Mouse (Mus musculus) lung, adult 2 months (tissue): ENCODE measurements at regions not wholly inside any gene's neighbourhood (a gene's known extent, or its start where the extent isn't known, plus 50 kb on each side); places are given as distances from the start of the nearest gene placed in this dataset.
A peak's percentile ranks its signal among the peaks of the same experiment; 100 is the strongest.

Experiments
- DNase-seq: peaks from one replicate; pipeline ENCODE4 v3.0.0; 2022
- H3K4me1 ChIP-seq: fragments of 200-500 bp; 2 replicates; pipeline ENCODE4 v1.6.1; 2011; ENCODE audit warnings: low read length; ENCODE audit not compliant: control insufficient read depth, insufficient read depth
- H3K4me3 ChIP-seq: fragments of 200-500 bp; replicated peaks from 2 replicates; pipeline ENCODE3; 2011; ENCODE audit warnings: low read depth, mild to moderate bottlenecking, control low read depth, low read length; ENCODE audit errors: extremely low read depth
- CTCF ChIP-seq: fragments of 200-500 bp; IDR thresholded peaks from 2 replicates; pipeline ENCODE4 v1.5.1; 2011; ENCODE audit warnings: mild to moderate bottlenecking, low read length, control low read depth; ENCODE audit not compliant: insufficient read depth
- POLR2A ChIP-seq: fragments of 200-500 bp; IDR thresholded peaks from 2 replicates; pipeline ENCODE4 v1.6.1; 2011; ENCODE audit warnings: low read depth, mild to moderate bottlenecking, control low read depth, low read length, borderline replicate concordance; ENCODE audit errors: extremely low read depth
- WGBS: fragments of 180-500 bp; shearing (Covaris S2); methylation state at CpG from one replicate; pipeline ENCODE4 v1.1.7; 2018; 5-methylcytosine and 5-hydroxymethylcytosine counted together

DNA sequence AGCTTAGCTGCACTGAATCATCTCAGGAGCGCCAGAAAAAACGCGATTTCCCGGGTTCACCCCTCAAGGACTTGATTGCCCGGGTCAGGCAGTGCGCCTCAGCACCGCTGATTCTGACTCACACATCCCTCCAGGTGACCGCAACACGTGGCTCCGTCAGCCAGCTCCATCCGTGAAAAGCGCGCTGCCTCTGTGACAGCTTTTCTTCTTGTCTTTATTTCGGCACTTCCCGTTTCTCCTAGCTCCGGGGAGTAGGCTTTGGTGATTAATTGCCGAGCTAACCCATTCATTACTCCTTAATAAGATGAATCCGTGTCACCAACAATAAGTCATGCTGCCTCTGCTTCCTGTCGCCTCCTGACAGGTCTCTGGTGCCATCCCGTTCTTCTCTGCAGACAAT, 108.6 kb downstream of the Katnal1 start:
- H3K4me3 ChIP-seq: no peak overlapping the region
- no peak for DNase-seq
- H3K4me1 ChIP-seq: peaks cover 5% of the 10 kb centered on the region
- TF ChIP-seq POLR2A: no peak
- TF ChIP-seq CTCF: no peak
- 8% methylated on average over 20 of the region's 20 CpGs for WGBS

DNA sequence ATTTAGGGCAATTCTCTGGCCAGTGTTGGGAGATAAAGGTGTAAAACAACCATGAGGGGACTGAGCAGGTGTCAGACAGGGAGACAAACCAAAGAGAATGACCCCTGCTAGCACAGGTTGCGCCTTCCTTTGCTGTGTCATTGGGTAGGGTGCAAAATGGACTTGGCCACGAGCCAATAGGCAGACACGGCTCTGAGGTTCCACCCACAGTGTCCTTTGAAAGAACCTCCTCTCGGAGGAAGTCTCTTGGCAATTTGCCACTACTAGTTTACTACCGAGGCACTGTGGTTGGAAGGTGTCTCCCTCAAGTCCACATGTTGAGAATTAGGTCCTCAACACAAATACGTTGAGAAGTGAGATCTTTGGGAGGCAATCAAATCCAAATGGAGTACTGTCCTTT, 109.7 kb downstream of the Katnal1 start:
- Histone ChIP-seq H3K4me3 (no peak overlapping the region), H3K4me1 (peaks cover 5% of the 10 kb centered on the region)
- 19% methylated on average over 6 of the region's 6 CpGs for WGBS
- TF ChIP-seq CTCF (no peak), POLR2A (no peak)
- DNase-seq: no peak

DNA sequence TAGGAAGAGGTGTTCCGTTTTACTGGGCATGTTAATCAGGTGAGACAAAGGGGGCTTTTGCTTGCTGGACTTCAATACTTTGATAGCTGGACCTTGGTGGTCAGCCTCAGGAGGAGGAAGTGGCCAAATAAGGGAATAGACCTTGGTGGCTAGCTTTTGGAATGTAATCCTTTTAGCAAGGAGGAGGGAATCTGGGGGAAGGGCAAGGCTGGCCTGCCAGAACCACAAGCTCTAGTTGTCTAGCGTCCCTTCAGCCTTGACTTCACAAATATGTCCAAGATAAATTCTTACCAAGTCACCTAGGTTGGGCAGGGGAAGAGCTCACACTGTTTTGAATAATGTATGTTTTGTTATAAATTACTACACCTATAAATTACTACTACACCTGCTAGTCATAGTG, 110.4 kb downstream of the Katnal1 start:
- 59% methylated on average over 2 of the region's 2 CpGs for WGBS
- TF ChIP-seq POLR2A: no peak
- TF ChIP-seq CTCF: no peak
- Histone ChIP-seq H3K4me1 (peaks cover 5% of the 10 kb centered on the region), H3K4me3 (no peak overlapping the region)
- no peak for DNase-seq

DNA sequence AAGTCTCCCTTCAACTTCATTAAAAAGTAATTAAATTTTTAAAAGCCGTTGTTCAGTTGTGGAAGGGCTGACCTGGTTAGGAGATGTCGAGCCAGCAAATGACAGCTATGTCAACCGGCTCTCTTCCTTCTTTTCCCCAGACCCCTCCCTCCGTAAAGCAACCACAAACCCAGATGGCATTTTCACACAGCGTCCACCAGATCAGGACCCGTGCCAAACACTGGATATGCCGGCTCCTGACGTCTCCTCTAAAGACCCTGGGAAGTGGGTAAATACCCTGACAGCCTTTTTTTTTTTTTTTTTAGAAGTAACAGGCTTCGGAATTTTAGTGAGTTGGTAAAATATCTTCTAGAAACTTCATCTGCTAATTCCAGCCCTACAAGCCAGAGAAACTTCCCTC, 116.3 kb downstream of the Katnal1 start:
- 60% methylated on average over 9 of the region's 9 CpGs for WGBS
- DNase-seq: no peak
- TF ChIP-seq CTCF: no peak
- no peak for TF ChIP-seq POLR2A
- H3K4me1 ChIP-seq: peaks cover 6% of the 10 kb centered on the region
- no peak overlapping the region for H3K4me3 ChIP-seq

DNA sequence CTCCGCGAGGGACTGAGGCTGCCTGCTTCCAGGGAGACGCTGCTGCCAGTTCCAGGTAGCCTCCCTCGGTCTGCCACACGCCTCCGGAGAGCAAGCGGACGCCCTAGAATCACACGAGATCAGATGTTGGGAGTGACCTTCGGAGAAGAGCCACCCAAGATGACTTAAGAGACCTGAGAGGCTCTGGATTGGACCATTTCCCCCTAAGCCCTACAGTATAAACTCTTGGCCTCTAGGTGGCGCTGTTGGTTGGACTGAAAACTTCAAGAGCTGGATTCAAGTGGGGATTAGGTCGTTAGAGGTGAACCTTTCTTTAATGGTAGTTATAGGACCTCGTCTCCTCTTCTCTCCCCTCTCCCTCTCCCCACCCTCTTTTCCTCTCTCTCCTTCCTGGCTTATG, 117.1 kb downstream of the Katnal1 start:
- 24% methylated on average over 13 of the region's 13 CpGs for WGBS
- TF ChIP-seq POLR2A (no peak), CTCF (peak; percentile 44)
- Histone ChIP-seq H3K4me1 (peaks cover 6% of the 10 kb centered on the region), H3K4me3 (no peak overlapping the region)
- peak; percentile 51 for DNase-seq

DNA sequence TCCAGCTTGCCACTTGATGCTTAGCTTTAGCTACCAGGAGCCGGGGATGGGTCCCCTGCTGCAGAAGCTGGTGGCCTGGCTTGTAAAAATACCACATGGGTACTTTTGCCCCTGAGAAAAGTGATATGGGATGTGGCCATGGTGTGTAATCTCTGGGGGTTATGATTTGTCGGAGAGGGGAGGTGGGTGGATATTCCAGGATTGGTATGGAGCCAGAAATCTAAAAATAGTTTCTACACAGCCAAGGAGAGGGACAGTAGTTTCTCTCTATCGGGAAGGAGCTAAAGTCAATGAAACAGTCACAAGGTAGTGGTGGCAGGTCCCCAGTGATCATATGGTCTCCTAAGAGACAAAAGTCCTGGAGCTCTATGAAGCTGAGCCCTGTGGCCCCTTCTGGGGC, 119.6 kb downstream of the Katnal1 start:
- no peak for DNase-seq
- Histone ChIP-seq H3K4me3 (no peak overlapping the region), H3K4me1 (peaks cover 6% of the 10 kb centered on the region)
- TF ChIP-seq POLR2A: no peak
- no peak for TF ChIP-seq CTCF
- WGBS: 39% methylated on average over 3 of the region's 3 CpGs

DNA sequence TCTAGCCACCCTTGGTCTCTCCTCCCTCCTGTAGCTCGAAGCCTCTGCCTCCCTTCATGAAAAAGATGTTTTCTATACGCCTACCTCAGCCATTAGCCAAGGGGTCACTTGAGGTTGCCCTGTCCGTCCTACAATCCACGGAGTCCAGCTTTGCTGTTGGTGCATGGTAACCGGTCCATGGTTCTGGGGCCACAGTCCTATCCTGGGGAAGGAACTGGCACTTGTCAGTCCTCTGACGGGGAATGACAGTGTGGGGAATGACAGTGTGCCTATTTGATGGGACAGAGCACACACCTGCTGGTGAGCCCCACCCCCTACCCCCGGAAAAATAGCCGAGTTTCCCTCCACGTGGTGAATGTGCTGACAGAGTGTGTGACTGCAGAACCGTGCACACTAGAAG, 120.1 kb downstream of the Katnal1 start:
- peaks cover 6% of the 10 kb centered on the region for H3K4me1 ChIP-seq
- TF ChIP-seq CTCF: no peak
- no peak for TF ChIP-seq POLR2A
- no peak overlapping the region for H3K4me3 ChIP-seq
- 38% methylated on average over 10 of the region's 10 CpGs for WGBS
- DNase-seq: no peak

DNA sequence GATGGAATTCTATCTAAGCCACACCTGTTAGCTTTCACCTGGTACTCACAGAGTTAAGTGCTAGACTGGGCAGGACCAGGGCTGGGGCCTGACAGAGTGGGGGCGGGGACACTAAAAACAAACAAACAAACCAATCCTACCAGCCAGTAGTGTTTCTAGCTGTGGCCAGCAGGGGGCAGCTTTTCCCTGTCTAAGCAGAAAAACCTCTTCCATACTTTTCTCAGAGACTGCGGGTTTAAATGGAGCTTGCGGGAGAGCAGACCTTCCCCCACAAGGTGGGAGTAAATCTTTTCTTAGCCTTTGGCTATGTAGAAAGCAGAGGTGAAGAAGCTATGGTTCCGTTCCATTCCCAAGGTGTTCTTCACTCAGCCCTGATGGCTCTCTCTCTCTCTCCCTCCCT, 120.7 kb downstream of the Katnal1 start:
- Histone ChIP-seq H3K4me3 (no peak overlapping the region), H3K4me1 (peaks cover 6% of the 10 kb centered on the region)
- DNase-seq: no peak
- TF ChIP-seq CTCF (peak; percentile 40; the same call in 1 of the 2 replicates), POLR2A (no peak)
- 22% methylated on average over 4 of the region's 4 CpGs for WGBS

DNA sequence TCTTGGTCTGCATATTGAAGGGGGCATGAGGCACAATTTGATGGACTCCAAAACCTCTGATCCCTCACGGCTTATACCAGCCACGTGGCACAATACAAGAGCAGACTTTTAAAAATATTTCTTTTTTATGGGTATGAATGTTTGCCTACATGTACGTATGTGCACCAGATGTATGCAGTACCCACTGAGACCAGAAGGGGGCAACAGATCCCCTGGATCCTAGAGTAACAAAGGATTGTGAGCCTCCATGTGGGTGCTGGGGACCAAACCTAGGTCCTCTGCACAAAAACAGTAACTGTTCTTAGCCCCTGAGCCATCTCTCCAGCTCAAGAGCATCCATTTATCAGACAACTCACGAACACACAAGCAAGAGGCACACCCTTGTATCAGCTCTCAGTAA, 121.5 kb downstream of the Katnal1 start:
- Histone ChIP-seq H3K4me3 (no peak overlapping the region), H3K4me1 (peaks cover 6% of the 10 kb centered on the region)
- no peak for DNase-seq
- no peak for TF ChIP-seq POLR2A
- TF ChIP-seq CTCF: no peak
- WGBS: 96% methylated on average over 4 of the region's 4 CpGs

DNA sequence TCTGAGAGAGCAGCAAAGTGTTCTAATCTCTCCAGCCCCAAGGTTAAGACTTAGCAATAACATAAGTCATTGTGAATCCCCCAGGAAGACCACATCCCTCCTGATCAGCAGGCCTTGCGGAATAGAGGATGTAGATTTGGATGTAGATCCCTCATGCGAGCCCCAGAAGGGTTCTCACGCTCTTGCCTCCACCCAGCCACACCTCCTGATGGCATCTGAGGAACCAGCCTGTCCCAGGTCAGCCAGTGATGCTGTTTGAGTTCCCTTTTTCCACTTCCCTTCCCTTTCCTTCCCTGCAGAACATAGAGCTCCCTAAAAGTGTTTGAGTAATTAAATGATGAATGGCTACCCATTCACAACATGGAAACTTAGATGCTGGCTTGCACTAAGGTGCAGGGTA, 124.1 kb downstream of the Katnal1 start:
- DNase-seq: no peak
- H3K4me1 ChIP-seq: peaks cover under 1% of the 10 kb centered on the region; the same call in 1 of the 2 replicates
- no peak overlapping the region for H3K4me3 ChIP-seq
- TF ChIP-seq POLR2A (no peak), CTCF (no peak)
- WGBS: 59% methylated on average over 3 of the region's 3 CpGs
